Mouse (Mus musculus) monocyte, adult 59 days (primary cell): ENCODE measurements around the gene Zfp384. TPM values are rescaled to one million over a fixed set of nuclear protein-coding genes. Genes with fewer than 3 reads are reported as not detected.

Experiments used
- total RNA-seq, 2 experiments: library from RNA; stranded (reverse); gene quantifications; one replicate each; pipeline ENCODE4 v1.2.4; 2023

The Zfp384 gene
- total RNA-seq, result 100 to 1,000 TPM in 1 of 2 experiments, 10 to 100 TPM in 1; 89.1 to 103 TPM

DNA sequence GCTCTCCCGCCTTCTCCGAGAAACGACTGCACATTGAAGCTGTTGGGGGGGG, at the start of gene Zfp384:
Gene Zfp384 (plus strand): TSS at position 17 of the 52 bp plus-strand sequence.

GRCm38 (mm10) chr6:124965088-124965719, 43.7 kb upstream of the Zfp384 start, which contains the start of gene Cops7a:
Cops7a (minus strand) TSS chr6:124965538.

GRCm38 (mm10) chr6:124996551-124997501, 12.1 kb upstream of the Zfp384 start, which contains the start of gene Pianp:
Pianp (plus strand) TSS chr6:124996694.

GRCm38 (mm10) chr6:125039533-125040153, 30.7 kb downstream of the Zfp384 start, which contains the start of gene Ing4:
Ing4 (plus strand) TSS chr6:125039760.

DNA sequence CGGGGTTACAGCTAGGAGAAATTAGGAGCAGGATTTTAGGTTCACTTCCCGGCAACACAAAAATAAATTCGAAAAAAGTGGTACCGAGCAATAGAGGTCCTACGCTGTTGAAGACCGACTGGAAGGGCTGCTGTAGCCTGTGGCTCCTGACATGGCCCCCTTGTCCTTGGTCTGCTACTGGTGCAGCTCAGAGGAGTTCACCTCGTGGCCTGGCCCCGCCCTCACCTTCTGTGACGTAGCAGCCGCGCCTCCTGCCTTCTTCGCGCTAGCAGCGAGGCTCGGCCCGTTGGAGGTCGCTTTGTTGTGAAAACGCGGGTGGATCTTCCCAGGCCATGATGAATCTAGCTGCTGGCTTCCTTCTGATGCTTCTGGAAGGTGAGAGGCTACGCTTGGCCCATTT, 40.7 kb downstream of the Zfp384 start, which contains the start of gene Acrbp:
Gene Acrbp (plus strand): TSS at position 12 of the 400 bp plus-strand sequence.

DNA sequence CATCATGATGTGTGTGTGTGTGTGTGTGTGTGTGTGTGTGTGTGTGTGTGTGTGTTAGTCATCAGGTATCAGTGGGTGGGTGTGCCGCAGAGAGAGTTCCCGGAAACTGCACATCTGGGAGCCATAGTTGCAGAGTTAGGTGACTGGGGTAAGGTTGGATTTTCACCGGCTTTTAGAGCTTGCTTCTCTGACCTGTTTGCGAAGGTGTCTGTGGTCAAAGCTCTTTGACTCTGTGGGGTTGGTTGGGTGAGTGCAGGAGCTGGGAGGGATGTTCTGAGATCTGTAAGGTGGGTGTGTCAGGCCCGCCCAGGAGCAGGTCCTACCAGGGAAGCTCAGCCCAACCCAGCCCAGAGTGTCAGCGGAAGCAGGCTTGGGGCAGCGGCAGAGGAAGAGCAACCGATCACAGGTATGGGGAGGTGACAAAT, 58.6 kb downstream of the Zfp384 start, which contains the start of gene Lpar5:
Gene Lpar5 (plus strand): TSS at position 350 of the 425 bp plus-strand sequence.

Other genes starting within 250 kb of the Zfp384 start
- gene Eno2, start 239.5 kb upstream of the Zfp384 start, total RNA-seq, result 1 to 10 TPM; 1.9 to 2.6 TPM
- not detected for gene Lrrc23, start 229.4 kb upstream of the Zfp384 start, total RNA-seq
- 10 to 100 TPM; 20.4 to 20.7 TPM for gene Spsb2, start 200.5 kb upstream of the Zfp384 start, total RNA-seq
- gene Tpi1, start 194.8 kb upstream of the Zfp384 start, total RNA-seq, result 100 to 1,000 TPM; 110 to 111 TPM
- 10 to 100 TPM; 58.5 to 64.1 TPM for gene Usp5, start 179.7 kb upstream of the Zfp384 start, total RNA-seq
- 1 to 10 TPM; 1.2 to 3.8 TPM for gene Cdca3, start 179.6 kb upstream of the Zfp384 start, total RNA-seq
- not detected for gene Gnb3, start 168.9 kb upstream of the Zfp384 start, total RNA-seq
- 1 to 10 TPM; 2.0 to 4.1 TPM for gene P3h3, start 151.4 kb upstream of the Zfp384 start, total RNA-seq
- 1 to 10 TPM; 1.8 to 2.3 TPM for gene Gpr162, start 145.2 kb upstream of the Zfp384 start, total RNA-seq
- 10 to 100 TPM; 15.6 to 17.2 TPM for gene Cd4, start 120.9 kb upstream of the Zfp384 start, total RNA-seq
- 1 to 10 TPM; 5.9 to 8.7 TPM for gene Lag3, start 97.4 kb upstream of the Zfp384 start, total RNA-seq
- gene Ptms, start 89.0 kb upstream of the Zfp384 start, total RNA-seq, result 100 to 1,000 TPM; 216 to 239 TPM
- gene Mlf2, start 77.8 kb upstream of the Zfp384 start, total RNA-seq, result 100 to 1,000 TPM; 124 to 137 TPM
- gene Cops7a, start 43.6 kb upstream of the Zfp384 start, total RNA-seq, result 10 to 100 TPM; 37.3 to 38.4 TPM
- gene Pianp, start 12.5 kb upstream of the Zfp384 start, total RNA-seq, result 1 to 10 TPM; 3.0 to 6.9 TPM
- 10 to 100 TPM; 76.1 to 83.5 TPM for gene Ing4, start 30.6 kb downstream of the Zfp384 start, total RNA-seq
- 10 to 100 TPM; 16.2 to 16.5 TPM for gene Acrbp, start 40.5 kb downstream of the Zfp384 start, total RNA-seq
- gene Lpar5, start 58.8 kb downstream of the Zfp384 start, total RNA-seq, result 10 to 100 TPM; 36.4 to 37.8 TPM
- 100 to 1,000 TPM; 186 to 187 TPM for gene Chd4, start 86.8 kb downstream of the Zfp384 start, total RNA-seq
- 10 to 100 TPM; 21.7 to 22.9 TPM for gene Nop2, start 122.8 kb downstream of the Zfp384 start, total RNA-seq
- gene Iffo1, start 136.1 kb downstream of the Zfp384 start, total RNA-seq, result 10 to 100 TPM; 66.4 to 71.6 TPM
- 100 to 1,000 TPM; 641 to 753 TPM for gene Gapdh, start 157.3 kb downstream of the Zfp384 start, total RNA-seq
- 10 to 100 TPM; 10.5 to 18.9 TPM for gene Ncapd2, start 182.6 kb downstream of the Zfp384 start, total RNA-seq
- 10 to 100 TPM; 20.2 to 28.0 TPM for gene Mrpl51, start 182.7 kb downstream of the Zfp384 start, total RNA-seq
- gene Vamp1, start 206.4 kb downstream of the Zfp384 start, total RNA-seq, result 10 to 100 TPM; 30.3 to 32.7 TPM
- gene Tapbpl, start 222.7 kb downstream of the Zfp384 start, total RNA-seq, result 10 to 100 TPM; 26.1 to 28.0 TPM
- gene Cd27, start 227.9 kb downstream of the Zfp384 start, total RNA-seq, result under 1 TPM; 0.67 to 0.92 TPM